Mouse (Mus musculus): ENCODE results near the gene Foxf2. TPM values are rescaled to one million over a fixed set of nuclear protein-coding genes. Genes with fewer than 3 reads are reported as not detected.

Gene Foxf2
- 5.4 and 7.3 TPM in 2 replicates for polyA plus RNA-seq (2012; rRNA removed)

DNA sequence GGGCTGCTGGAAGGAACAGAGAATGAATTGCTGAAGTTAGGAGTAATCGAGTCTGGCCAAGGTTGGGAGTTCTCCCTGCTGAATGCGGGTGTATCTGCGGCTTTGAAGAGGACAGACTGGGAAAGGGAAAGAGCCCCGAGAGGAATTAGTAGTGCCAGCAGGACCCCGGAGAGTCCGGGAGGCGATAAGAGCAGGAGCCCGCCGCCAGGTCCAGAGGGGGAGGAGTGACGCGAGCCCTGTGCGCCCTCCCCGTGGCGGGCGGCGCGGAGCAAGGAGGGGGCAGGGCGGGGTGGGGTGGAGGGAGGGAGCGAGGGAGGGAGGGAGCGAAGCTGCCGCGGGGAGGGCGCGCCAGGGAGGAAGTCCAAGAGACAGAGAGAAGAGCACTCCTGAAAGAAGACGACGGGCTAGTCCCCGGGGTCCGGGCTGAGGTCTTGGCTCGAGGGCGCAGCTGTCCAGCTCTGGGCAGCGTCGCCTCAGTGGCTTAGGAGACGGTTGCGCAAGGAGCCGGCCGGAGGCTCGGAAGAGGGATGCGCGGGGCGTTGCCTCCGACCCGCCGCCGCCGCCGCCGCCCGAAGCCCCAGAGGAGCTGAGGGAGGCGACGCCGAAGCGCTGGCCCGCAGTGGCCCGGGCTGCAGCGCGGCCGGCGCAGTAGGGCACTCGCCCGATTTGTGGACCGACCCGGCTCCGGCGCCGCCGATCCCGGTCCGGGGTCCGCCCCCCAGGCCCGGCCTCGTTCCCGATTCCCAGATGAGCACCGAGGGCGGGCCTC is at the start of gene Foxf2:
Gene Foxf2 (plus strand): TSS at position 484 of the 769 bp plus-strand sequence.

Other genes with a start within 250 kb of the Foxf2 start
- gene Foxq1, start 69.7 kb upstream of the Foxf2 start, polyA plus RNA-seq (2012; rRNA removed): 2.9 and 3.4 TPM in 2 replicates
- gene A530084C06Rik, start 66.5 kb upstream of the Foxf2 start, polyA plus RNA-seq (2012; rRNA removed): 1.4 TPM in 2 replicates
- 2.8 and 3.3 TPM in 2 replicates for gene Foxc1, start 180.8 kb downstream of the Foxf2 start, polyA plus RNA-seq (2012; rRNA removed)